Mouse (Mus musculus): ENCODE measurements around the gene Ganc.

DNA sequence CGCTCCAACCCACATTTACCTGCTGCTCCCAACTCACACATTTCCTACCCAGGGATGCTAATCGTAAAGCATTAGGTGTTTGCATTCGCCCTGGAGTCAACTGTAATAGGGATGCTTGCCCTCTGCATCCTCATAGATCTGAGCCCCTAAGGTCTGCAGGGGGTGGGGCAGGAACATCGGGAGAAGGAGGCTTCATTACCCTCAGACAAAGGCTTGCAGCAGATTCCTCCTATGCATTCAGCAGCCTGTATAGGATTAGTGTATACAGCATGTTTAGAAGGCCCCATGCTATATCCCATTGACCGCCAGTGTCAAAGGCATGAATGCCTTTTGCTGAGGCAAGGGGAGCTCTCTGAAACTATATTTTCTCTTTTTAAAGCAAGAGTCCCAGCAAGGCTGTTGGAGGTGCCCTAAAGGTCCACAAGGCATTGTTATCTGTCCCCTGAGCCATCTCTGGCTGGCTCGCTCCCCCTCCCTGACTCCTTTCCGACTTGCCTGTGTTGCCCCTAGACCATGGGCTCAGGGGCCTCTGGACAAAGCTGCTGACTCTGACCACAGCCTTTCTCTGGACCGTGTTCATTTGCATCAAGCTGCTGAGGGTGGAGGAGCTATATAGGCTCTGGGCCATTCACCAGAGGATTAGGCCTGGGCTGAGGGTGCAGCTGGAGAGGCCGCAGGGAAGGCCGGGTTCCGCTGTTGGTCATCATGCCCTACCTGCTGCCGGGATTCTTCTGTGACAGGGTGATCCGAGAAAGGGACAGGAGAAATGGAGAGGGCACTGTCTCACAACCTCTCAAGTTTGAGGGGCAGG is 72.8 kb downstream of the Ganc start:
- no peak for TF ChIP-seq CTCF (IDR thresholded peaks at IDR 0.05; ENCODE audit: low read depth, low read length)
- no peak for TF ChIP-seq GATA2 (IDR thresholded peaks at IDR 0.05; ENCODE audit: borderline replicate concordance, low read depth, low read length)
- no peak for TF ChIP-seq GATA1 (IDR thresholded peaks at IDR 0.05; ENCODE audit: borderline replicate concordance, low read length)
